Mouse (Mus musculus) hindbrain, embryonic 10.5 days (tissue): ENCODE measurements at regions not wholly inside any gene's neighbourhood (a gene's known extent, or its start where the extent isn't known, plus 50 kb on each side); places are given as distances from the start of the nearest gene placed in this dataset.

Experiments
- DNase-seq: peaks from one replicate; pipeline ENCODE4 v3.0.0-alpha.2; 2017; ENCODE audit warnings: low spot score
- H3K27ac ChIP-seq: fragments of 300-500 bp; sonication (generic); 2 replicates; pipeline ENCODE4 v1.5.1; 2016; ENCODE audit warnings: mild to moderate bottlenecking, moderate library complexity
- H3K27me3 ChIP-seq: fragments of 300-500 bp; sonication (generic); 2 replicates; pipeline ENCODE4 v1.6.1; 2016; ENCODE audit warnings: mild to moderate bottlenecking; ENCODE audit not compliant: poor library complexity, insufficient read depth, severe bottlenecking
- H3K36me3 ChIP-seq: fragments of 300-500 bp; sonication (generic); 2 replicates; pipeline ENCODE4 v1.6.1; 2016; ENCODE audit warnings: mild to moderate bottlenecking, moderate library complexity
- H3K4me1 ChIP-seq: fragments of 300-500 bp; sonication (generic); replicated peaks from 2 replicates; pipeline ENCODE4 v1.6.1; 2016; ENCODE audit warnings: mild to moderate bottlenecking
- H3K4me3 ChIP-seq: fragments of 300-500 bp; sonication (generic); 2 replicates; pipeline ENCODE4 v1.5.1; 2016; ENCODE audit warnings: mild to moderate bottlenecking, moderate library complexity
- H3K9me3 ChIP-seq: fragments of 300-500 bp; sonication (generic); 2 replicates; pipeline ENCODE4 v1.6.1; 2016; ENCODE audit warnings: mild to moderate bottlenecking, moderate library complexity
- whole genome bisulfite sequencing: fragments of 180-500 bp; shearing (Covaris S2); methylation state at CpG from one replicate; pipeline ENCODE4 v1.1.7; 2016; 5-methylcytosine and 5-hydroxymethylcytosine counted together

DNA sequence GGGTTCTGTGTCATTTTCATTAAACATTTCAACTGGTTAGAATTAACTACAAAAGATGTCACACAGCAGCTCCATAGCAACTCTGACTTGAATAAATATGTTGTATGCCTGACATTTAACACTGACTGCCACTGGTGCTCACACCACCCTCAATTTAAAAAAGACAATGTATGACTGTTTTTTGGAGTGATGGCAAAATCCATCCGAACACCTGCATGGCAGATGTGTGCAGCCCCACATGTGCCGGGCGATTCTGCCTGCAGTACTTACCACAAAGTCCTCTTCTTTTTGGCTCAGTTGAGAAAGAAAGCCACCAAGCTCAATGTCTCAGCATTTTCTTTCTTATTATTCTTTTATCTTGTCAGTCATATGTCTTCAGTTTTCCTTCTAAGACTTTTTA is 199.4 kb downstream of the 4930544G11Rik start:
- Histone ChIP-seq H3K4me1 (no peaks in the 10 kb centered on the region), H3K27ac (no peak overlapping the region), H3K27me3 (no peaks in the 10 kb centered on the region), H3K4me3 (no peak overlapping the region), H3K9me3 (no peaks in the 10 kb centered on the region), H3K36me3 (no peaks in the 10 kb centered on the region)
- peak; percentile 7 for DNase-seq
- 75% methylated on average over 3 of the region's 3 CpGs for WGBS

DNA sequence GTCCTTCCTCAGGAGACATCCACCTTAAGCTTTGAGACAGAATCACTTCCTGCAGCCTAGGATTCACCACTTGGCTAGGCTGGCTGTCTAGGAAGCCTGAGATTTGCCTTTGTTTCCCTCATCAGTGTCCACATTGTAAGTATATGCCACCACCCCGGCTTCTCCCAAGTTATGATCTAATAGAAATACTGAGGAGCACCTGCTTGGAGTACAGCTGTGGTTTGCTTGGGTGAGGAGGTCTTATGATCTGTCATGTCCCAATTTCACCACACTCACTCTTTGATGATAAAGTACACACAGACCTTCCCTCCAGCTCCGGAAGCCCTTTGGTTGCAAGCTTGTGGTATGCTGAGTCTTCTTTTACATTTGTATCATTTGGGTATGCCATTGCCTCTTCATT is 202.4 kb downstream of the 4930544G11Rik start:
- no peak overlapping the region for H3K27ac ChIP-seq
- no peak overlapping the region for H3K4me3 ChIP-seq
- DNase-seq = no peak
- no peaks in the 10 kb centered on the region for H3K4me1 ChIP-seq
- 91% methylated on average over 2 of the region's 2 CpGs for WGBS
- no peaks in the 10 kb centered on the region for H3K9me3 ChIP-seq
- H3K36me3 ChIP-seq = no peaks in the 10 kb centered on the region
- H3K27me3 ChIP-seq = no peaks in the 10 kb centered on the region

DNA sequence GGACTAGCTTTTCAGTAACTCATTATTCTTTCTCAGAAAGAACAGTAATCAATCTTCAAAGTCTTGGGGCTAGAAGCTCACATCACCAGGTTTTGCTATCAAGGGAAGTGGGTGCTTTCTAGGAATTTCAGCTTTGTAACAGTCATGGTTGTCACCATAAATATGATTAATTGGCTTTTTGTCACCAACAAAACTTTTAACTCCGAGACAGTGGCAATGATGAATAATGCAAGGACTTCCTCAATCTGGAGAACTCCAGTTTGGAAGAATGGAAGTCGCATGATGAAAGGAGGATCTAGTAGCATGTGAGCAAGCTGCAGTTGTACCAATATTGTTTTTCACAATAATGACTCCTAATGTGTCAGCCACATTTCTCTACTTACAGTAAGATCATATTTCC is 208.4 kb downstream of the 4930544G11Rik start:
- 44% methylated on average over 2 of the region's 2 CpGs for WGBS
- H3K27me3 ChIP-seq = no peaks in the 10 kb centered on the region
- H3K9me3 ChIP-seq = peaks cover 8% of the 10 kb centered on the region; the same call in 1 of the 2 replicates
- no peak overlapping the region for H3K4me3 ChIP-seq
- no peak for DNase-seq
- no peaks in the 10 kb centered on the region for H3K4me1 ChIP-seq
- no peaks in the 10 kb centered on the region for H3K36me3 ChIP-seq
- H3K27ac ChIP-seq = no peak overlapping the region

DNA sequence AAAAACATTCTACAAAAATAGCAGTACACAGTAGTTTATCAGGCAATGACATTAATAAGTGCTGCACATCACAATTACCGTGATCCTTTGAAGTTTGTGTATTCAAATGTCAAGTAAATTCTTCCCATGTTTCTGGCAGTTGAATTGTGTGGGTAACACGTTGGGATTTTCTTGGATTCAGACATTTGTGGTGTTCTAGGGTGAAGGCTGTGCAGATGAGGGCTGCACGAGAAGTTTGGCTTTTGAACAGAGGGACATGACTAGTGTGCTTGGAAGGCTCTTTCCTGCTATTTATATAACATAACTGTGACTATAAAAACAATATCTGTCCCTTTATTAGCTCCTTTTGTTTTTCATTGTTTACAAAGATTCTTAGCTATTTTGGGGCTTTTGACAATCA is 216.5 kb downstream of the 4930544G11Rik start:
- peaks cover 8% of the 10 kb centered on the region; the same call in 1 of the 2 replicates for H3K9me3 ChIP-seq
- no peaks in the 10 kb centered on the region for H3K36me3 ChIP-seq
- no peaks in the 10 kb centered on the region for H3K4me1 ChIP-seq
- H3K4me3 ChIP-seq = no peak overlapping the region
- no peak overlapping the region for H3K27ac ChIP-seq
- DNase-seq = no peak
- H3K27me3 ChIP-seq = no peaks in the 10 kb centered on the region
- 81% methylated on average over 3 of the region's 3 CpGs for WGBS

DNA sequence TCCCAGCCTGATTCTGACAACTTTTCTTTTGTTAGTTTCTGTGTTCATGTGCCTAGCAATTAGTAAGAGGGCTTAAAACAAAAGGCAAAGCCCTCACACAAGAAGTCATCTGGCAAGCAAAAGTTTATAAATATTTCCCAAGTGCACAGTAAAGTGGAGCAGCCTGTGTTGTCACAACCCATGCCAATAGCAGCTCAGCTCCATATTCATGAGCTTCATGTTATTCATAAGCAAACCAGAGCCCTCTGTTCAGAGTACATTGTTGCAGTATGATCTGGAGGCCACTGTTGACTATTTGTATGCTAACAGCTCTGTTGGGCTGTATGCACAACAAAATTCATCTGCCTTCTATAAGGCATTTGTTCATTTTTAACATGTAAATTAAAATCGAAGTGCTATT is 245.6 kb downstream of the 4930544G11Rik start:
- no peaks in the 10 kb centered on the region for H3K9me3 ChIP-seq
- no peaks in the 10 kb centered on the region for H3K36me3 ChIP-seq
- peaks cover 5% of the 10 kb centered on the region for H3K4me1 ChIP-seq
- no peak overlapping the region for H3K27ac ChIP-seq
- H3K27me3 ChIP-seq = no peaks in the 10 kb centered on the region
- 86% methylated on average over 1 of the region's 1 CpGs for WGBS
- H3K4me3 ChIP-seq = no peak overlapping the region
- DNase-seq = no peak

DNA sequence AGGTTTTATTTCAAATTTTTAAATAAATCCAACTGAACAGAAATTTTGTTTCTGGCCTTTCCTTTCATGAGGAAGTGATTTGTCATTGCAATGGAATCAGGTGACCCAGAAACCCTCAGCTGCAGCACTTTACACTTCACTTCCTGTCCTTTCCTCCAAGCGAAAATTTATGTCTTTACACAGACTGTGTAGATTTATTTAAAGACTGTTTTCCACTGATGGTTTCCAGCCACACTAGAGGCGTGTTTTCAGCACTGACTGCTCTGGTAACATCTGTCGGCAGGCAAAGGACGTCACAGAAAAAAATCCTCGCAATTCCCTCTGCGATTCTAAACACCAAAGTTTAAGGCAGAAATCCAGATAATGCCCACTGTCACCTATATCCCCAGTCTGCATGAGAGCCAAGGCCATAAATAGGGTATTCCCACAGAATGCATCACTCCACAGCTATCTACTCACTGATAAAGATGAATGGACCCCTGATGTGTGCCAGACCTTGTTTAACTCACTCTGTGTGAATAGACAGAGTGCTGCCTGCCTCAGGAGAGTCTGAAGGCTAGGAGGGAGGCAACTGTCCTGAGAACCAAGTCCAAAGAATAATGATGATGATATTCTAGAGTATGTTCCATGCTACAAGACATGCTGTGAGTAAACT is 247.9 kb downstream of the 4930544G11Rik start:
- Histone ChIP-seq H3K4me3 (no peak overlapping the region), H3K4me1 (peaks cover 5% of the 10 kb centered on the region), H3K36me3 (no peaks in the 10 kb centered on the region), H3K27me3 (no peaks in the 10 kb centered on the region), H3K27ac (no peak overlapping the region), H3K9me3 (no peaks in the 10 kb centered on the region)
- DNase-seq = no peak
- 73% methylated on average over 6 of the region's 6 CpGs for whole genome bisulfite sequencing

DNA sequence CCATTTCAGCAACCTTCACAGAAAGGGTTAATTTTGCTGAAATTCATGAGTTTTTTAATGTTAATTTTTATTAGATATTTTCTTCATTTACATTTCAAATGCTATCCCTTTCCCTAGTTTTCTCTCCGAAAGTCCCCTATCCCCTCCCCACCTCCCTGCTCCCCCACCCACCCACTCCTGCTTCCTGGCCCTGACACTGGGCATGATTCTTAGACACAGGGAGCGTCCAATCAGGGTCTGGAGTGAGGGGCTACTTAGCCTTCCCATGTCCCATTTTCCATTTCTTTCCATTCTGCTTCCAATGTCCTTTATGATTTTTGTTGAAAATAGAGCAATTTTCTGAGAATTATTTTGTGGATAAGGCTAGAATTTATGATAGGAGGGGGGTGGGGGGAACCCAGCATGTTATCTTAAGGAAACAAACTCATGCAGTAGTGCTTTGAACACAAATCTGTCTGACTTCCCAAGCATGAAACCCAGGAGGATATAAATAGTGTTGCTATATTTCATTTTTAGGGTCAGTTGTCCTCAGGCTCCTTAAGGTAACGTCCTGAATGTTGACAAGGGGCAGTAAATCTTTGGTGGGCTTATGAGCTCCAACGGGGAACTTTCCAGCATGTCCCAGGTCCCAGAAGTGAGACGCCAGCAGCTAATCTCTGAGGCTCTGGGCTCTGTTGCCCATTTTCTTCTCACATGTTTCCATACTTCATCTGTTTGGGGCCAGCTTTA is 254.0 kb downstream of the 4930544G11Rik start:
- Histone ChIP-seq H3K4me3 (no peak overlapping the region), H3K36me3 (no peaks in the 10 kb centered on the region), H3K27ac (no peak overlapping the region), H3K4me1 (no peaks in the 10 kb centered on the region), H3K9me3 (no peaks in the 10 kb centered on the region), H3K27me3 (no peaks in the 10 kb centered on the region)
- DNase-seq = no peak
- WGBS = 89% methylated on average over 5 of the region's 5 CpGs

DNA sequence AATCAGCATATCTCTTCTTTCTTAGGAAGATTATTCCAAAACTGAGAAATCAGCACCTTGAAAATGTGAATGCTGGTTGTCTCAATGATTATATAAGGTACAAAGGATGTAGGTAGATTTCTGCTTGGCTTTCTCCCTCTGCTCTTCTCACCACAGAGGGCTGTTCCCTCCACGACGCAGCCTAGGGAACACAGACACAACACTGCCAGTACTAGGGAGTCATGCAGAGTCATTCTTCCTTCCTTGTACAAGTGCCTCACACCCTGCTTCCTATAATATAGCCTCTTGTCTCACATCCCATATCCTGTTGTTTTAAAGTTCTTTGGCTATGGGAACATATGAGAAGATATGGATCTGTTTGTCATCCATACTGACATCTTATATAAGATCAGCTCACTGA is 265.1 kb downstream of the 4930544G11Rik start:
- no peak for DNase-seq
- no peaks in the 10 kb centered on the region for H3K36me3 ChIP-seq
- no peaks in the 10 kb centered on the region for H3K27me3 ChIP-seq
- no peak overlapping the region for H3K4me3 ChIP-seq
- H3K27ac ChIP-seq = peak overlapping the region; percentile 40; the same call in 1 of the 2 replicates
- 32% methylated on average over 2 of the region's 2 CpGs for WGBS
- H3K9me3 ChIP-seq = no peaks in the 10 kb centered on the region
- peaks cover 15% of the 10 kb centered on the region for H3K4me1 ChIP-seq

DNA sequence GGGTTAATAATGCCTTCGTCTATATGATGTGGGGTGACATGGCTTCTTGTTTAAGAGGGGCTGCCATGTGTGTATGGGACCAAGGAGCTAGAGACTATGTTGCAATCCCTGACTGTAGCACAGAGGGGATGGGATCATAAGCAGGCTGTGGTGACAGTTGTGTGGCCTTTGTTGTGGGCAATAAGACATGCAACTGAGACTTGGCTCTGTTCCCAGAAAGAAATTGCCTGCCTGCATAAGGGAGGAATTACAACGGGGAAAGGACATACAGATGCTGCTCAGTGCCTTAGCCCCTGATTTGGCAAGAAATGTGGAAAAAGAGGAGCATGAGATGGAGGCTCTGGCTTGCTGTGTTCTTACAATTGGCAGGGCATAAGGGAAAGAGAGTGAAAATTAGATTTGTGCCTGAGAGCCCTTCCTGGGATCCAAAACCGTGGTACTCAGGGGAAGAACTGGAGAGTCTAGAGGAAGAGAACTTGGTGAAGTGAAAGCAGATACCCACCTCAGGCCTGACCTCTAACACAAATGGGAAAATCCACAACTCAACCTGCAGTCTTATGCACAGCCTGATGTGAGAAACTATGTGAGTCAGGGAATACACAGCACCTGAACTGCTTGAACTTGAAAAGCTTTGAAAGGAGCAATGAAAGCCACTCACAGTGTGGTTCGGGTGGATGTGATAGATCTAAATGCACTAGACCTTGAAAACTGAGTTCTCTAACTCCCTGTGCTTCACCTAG is 271.9 kb downstream of the 4930544G11Rik start:
- no peaks in the 10 kb centered on the region for H3K36me3 ChIP-seq
- no peaks in the 10 kb centered on the region for H3K4me1 ChIP-seq
- H3K4me3 ChIP-seq = no peak overlapping the region
- 79% methylated on average over 4 of the region's 4 CpGs for WGBS
- H3K9me3 ChIP-seq = no peaks in the 10 kb centered on the region
- no peaks in the 10 kb centered on the region for H3K27me3 ChIP-seq
- no peak for DNase-seq
- H3K27ac ChIP-seq = no peak overlapping the region

DNA sequence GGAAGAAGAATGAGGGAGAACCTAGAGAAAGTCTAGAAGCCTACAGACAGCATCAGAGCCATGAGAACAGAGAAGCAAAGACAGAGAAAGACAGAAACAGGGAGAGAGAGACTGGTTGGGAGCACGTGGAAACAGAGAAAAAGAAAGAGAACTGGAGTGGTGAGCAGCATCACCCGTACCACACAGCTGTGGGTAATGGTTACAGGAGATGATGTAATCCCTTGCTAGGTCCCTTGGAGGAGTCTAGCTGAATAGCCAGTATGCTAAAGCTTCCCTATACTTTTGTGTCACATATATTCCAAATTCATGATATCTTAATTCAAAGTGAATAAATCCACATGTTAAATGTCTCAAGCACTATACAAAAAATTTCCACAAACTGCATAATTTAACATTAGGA is 284.0 kb downstream of the 4930544G11Rik start:
- Histone ChIP-seq H3K4me1 (no peaks in the 10 kb centered on the region), H3K36me3 (no peaks in the 10 kb centered on the region), H3K27ac (no peak overlapping the region), H3K27me3 (no peaks in the 10 kb centered on the region), H3K4me3 (no peak overlapping the region), H3K9me3 (no peaks in the 10 kb centered on the region)
- 68% methylated on average over 2 of the region's 2 CpGs for WGBS
- DNase-seq = no peak

DNA sequence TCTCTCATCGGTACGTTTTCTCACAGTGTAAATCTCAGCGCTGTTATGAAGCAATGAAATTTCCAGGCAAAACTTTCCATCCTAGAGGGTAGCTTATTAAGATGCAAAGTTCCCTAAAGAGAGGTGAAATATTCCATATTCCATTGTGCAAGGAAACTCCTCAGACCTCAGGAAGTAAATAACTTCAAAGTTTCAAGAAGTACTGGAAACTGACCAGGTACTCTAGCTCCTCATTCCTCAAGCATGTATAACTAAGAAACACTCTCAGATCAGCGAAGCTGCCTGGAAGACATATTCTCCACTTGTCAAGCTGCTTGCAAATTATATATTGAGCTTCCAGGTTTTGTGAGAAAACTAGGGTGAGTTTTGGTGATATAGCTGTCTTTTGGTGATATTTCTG is 279.8 kb upstream of the Mad2l1 start:
- WGBS = 93% methylated on average over 4 of the region's 4 CpGs
- H3K9me3 ChIP-seq = 0 out of 2 replicates have a peak, but pooled peaks cover 6% of the 10 kb centered on the region
- DNase-seq = no peak
- H3K4me3 ChIP-seq = no peak overlapping the region
- no peaks in the 10 kb centered on the region for H3K4me1 ChIP-seq
- no peak overlapping the region for H3K27ac ChIP-seq
- no peaks in the 10 kb centered on the region for H3K27me3 ChIP-seq
- no peaks in the 10 kb centered on the region for H3K36me3 ChIP-seq

DNA sequence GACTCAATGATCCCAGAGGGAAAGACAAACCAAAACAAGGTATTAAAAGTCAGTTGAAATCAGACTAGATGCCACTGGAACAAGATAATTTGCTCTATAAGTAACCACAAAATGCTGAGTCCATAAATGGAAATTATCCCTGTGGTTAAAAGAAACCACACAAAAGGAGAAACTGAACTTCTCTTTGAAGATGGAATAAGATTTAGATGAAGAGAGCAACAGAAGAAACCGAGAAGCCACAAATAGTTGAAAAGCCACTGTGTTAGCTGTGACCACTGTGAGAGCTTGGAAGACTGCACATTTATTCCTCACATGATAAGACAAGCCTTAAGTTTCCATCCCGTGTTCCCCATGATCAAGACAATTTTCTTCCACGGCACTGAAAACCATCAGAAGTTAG is 271.8 kb upstream of the Mad2l1 start:
- Histone ChIP-seq H3K36me3 (no peaks in the 10 kb centered on the region), H3K9me3 (no peaks in the 10 kb centered on the region), H3K27me3 (no peaks in the 10 kb centered on the region), H3K4me1 (no peaks in the 10 kb centered on the region), H3K4me3 (no peak overlapping the region), H3K27ac (no peak overlapping the region)
- no peak for DNase-seq
- 86% methylated on average over 3 of the region's 3 CpGs for WGBS

DNA sequence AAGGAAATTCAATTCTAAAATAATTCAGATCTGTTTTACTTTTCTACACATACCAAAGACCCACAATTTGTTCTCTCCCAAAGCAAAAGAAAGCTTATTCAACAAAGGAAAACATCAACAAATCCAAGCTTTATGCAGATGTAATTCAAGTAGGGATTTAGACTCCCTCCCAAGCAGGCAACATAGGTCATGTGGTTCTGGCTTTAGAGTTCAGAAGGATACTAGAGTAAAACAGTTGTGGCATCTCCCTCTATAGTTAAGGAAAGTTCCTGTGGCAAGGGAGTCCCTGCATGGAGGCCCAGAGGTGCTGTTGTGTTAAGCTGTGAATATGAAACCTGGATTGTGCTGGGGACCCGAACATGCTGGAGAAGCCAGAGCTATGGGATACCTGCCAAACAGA is 271.3 kb upstream of the Mad2l1 start:
- DNase-seq = no peak
- no peak overlapping the region for H3K4me3 ChIP-seq
- no peaks in the 10 kb centered on the region for H3K27me3 ChIP-seq
- no peaks in the 10 kb centered on the region for H3K4me1 ChIP-seq
- H3K27ac ChIP-seq = no peak overlapping the region
- no peaks in the 10 kb centered on the region for H3K36me3 ChIP-seq
- 83% methylated on average over 1 of the region's 1 CpGs for WGBS
- H3K9me3 ChIP-seq = no peaks in the 10 kb centered on the region
